Mouse (Mus musculus) layer of hippocampus, adult 9-10 months (tissue): ENCODE data around the gene Hnrnpdl.

ENCODE experiments used
- DNase-seq: peaks from one replicate; pipeline ENCODE4 v3.0.0; 2022; ENCODE audit warnings: low spot score

Hnrnpdl gene

DNA sequence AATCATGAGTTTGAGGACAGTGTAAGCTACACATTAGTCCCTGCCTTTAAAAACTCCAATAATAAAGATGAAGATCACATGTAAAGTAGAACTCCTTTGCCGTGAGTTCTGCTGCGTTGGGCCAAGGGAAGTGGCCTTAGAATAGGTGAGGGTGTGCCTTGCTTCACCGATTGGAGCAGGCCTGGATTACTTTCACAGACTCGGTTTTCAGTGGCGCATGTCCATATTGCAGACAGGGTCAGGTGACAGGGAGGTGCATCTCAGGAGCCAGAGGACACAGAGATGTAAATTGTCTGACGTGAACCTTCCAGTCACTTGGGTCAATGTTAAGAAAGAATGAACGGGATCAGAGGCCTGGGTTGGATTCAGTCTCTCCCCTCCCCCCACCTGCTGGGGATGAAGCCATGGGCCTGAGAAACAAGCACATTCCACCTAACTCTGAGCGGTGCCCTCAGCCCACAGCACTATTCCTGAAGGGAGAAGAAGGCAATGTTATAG, 7.7 kb upstream of the Hnrnpdl start:
- DNase-seq: no peak

DNA sequence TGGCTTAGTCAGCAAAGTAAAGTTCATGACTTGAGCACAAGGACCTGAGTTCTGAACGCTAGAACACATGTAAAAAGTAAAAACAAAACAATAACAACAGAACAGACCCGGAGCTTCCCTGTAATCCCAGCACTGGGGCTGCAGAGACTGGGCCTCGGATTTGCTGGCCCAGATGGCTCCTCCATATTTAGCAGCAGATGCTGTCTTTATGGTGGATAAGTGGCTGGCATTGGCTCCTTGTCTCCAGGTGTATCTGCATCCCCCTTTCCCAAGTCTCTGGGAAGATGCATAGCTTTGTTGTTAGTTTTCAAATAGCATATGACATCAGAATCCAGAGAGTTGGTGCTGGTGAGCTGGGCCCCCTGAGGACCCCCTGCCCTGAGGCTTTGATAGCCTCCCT, 6.6 kb upstream of the Hnrnpdl start:
- DNase-seq: no peak

- DNase-seq: no peak
Observed at GRCm38 (mm10) chr5:100044621-100045020, 5.2 kb upstream of the Hnrnpdl start.

DNA sequence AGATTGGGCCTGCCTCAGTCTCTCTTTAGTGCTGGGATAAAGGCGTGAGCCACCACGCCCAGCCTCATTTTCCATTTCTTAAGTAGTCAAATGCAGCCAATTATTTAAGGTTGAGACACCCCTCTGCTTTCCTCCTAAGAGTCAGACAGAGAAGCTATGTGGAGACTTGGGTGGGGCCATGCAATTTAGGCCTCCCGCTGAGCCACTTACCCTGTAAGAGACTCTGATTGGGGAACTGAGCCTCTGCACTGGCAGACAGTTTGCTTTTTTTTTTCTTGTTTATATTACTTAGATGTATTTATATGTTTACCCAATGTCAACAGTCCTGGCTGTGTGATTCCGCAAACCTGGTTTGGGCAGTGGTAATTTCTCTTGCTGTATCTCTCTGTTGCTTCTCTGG, 4.6 kb upstream of the Hnrnpdl start:
- no peak for DNase-seq

DNA sequence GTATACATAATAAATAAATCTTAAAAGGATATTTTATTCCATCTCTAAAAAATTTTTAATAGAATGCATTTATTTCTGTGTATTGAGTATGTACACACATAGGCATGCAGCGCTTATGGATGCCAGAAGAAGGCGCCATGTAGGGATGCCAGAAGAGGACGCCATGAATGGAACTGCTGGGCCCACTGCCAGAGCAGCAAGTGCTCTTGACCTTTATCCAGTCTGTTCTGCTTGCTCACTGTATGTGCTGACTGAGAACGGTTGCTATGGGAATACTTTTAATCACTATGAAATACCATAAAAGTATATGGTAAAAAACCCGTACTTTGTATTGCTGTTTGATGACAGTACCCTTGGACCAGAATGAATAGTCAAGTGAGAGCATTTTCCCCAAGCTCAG, 3.9 kb upstream of the Hnrnpdl start:
- DNase-seq: no peak

DNA sequence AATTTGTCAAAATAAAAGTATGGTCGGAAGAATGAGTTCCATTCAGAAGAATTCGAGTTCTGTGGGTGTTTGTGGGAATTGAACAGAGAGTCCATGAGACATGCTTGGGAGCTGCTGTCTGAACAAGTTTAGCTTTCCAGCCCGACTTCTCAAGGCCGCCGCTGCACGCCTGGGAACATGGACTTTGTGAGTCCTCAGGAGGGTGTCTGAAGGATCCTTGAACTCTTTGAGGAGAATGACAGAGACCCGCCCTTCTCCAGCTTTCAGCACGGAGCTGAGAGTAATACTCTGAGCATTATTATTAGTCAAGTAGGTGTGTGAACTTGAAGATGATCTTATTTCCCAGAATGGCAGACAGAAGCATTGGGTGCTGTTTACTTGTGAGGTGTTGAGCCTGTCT, 3.0 kb upstream of the Hnrnpdl start:
- DNase-seq: no peak

DNA sequence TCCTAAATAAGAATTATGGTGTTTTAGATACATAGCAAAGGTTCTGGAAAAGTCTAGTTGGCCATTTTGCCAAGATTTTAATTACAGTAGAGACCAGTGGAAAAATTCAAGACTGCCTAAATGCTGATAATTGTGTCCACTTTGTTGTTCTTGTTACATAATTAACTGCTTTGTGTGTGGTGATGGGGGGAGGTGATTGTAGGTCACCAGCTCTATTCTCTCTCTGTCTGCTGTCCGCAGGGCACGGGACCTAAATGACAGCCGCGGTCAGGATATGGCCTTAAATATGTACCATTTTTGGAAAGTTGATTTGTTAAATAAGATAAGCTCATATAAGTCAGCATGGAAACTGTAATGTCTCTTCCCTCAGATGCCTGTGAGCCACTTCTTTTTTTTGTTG, 1.8 kb upstream of the Hnrnpdl start:
- no peak for DNase-seq

DNA sequence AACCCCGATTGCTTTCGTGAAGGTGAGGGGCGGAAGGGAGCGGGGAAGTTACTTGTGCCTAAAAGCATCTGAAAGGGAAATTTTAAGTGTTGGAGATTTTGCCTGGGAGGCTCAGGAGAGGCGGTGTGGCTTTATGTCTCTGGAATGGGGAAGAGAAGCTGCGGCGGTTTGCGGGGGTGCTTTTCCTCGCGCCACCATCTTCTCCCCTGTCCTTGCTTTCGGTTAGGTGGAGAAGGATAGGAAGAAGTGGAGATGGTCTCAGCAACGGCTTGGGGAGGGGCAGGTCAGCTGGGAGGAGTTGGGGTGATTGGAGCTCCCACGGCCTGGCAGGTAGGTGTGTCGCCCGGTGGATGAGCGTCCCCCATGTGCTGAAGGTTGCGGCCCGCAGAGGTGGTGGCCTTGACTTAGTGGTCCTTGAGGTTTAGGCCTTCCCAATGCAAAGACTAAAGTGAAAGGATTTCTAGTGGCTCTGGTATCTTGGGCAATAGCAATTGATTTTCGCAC, 869 bp upstream of the Hnrnpdl start:
- DNase-seq: no peak

- DNase-seq: peak; percentile 77
Observed at GRCm38 (mm10) chr5:100038714-100039601, 506 bp downstream of the Hnrnpdl start.

GRCm38 (mm10) chr5:100037965-100038713, 1.3 kb downstream of the Hnrnpdl start:
- peak; percentile 49 for DNase-seq

- DNase-seq: no peak
Observed at GRCm38 (mm10) chr5:100036681-100037080, 2.8 kb downstream of the Hnrnpdl start.

GRCm38 (mm10) chr5:100035950-100036349, 3.5 kb downstream of the Hnrnpdl start:
- DNase-seq: no peak

DNA sequence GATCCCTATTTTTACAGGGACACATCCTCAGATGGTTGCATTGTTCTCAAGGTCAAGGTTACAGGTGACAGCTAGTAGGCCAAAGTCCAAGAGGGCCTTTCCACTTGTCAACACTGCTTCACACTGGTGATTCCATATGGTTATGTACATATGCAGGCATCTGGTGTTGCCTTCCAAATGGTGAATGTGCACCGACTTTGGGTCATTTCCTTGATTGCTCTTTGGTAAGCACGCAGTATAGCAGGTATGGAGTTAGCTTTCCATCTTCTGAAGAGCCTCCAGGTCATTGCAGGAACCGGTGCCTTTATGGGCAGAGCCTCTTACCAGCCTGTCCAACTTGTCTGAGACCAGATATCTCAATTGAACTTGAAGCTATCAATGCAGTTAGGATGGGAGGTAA, 6.8 kb downstream of the Hnrnpdl start:
- no peak for DNase-seq

DNA sequence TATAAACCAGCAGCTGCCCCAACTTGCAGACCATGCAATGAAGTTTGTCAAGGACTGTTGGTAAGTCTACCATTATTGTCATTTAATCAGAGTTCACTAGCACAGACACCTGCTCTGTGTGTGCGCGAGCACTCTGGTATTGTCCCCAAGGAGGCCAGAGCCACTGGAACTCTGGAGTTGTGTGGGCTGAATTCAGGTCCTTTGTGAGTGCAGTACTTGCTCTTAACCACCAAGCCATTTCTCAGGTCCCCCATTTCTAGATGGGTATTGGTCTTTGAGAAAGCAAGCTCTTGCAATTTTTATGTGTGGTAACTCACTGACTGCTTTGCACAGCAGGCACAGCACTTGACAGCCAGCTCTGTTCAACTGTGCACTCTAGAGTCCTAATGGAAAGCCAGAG, 7.4 kb downstream of the Hnrnpdl start:
- DNase-seq: no peak

DNA sequence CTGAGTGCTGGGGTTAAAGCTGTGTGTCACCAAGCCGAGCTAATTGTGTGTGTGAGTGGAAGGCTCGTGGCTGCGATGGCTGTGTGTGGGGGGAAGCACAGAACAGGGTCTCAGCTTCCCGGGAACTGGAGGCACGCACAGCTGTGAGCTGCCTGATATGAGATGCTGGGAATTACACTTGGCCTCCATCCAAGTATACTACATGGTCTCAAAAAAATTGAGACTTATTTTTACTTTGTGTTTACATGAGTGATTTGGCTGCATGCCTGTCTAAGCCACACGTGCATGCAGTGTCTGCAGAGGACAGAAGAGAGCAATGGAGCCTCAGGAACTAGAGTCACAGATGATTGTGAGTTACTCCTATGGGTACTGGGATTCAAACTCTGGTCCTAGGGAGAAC, 9.4 kb downstream of the Hnrnpdl start:
- DNase-seq: no peak

- no peak for DNase-seq
Observed at GRCm38 (mm10) chr5:100024868-100025267, 14.6 kb downstream of the Hnrnpdl start.

DNA sequence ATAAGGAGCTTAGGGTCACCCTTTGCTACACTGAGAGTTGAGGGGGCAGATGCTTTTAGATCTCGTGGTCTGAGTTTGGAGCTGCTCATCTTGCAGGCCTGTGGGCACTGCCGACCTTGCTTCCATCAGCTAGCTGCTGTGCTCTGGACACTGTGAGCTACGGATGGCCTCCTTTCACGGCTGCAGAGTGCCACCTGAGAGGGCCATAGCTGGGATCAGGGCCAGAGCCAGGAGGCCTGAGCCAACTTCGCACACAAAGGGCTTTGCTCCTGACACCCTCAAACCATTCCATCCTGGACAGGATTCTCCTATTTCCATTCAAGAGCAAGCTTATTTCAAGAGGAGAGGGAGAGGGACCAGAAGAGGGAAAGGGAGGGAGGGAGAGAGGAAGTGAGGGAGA, 15.1 kb downstream of the Hnrnpdl start:
- no peak for DNase-seq

GRCm38 (mm10) chr5:100020089-100020488, 19.4 kb downstream of the Hnrnpdl start:
- no peak for DNase-seq

DNA sequence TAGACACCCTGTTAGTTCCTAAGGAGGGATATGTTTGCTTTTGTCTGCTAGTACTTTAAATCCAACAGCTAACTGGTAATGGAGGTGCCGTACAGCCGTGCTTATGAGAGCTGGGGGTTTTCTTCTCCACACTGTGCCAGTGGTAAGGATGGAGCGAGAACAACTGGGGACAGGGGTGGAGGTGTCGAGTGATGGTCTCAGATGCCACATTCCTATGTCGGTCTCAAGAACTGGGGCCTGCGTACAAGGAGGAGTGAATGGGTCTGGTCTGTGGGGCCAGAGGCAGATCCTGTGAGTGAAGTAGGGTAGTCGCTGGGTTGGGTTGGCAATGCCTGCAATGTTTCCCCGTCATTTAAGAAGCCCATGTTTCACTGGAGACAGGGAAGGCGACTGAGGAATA, 26.9 kb downstream of the Hnrnpdl start:
- DNase-seq: no peak

GRCm38 (mm10) chr5:100008485-100008884, 31.0 kb downstream of the Hnrnpdl start:
- no peak for DNase-seq

DNA sequence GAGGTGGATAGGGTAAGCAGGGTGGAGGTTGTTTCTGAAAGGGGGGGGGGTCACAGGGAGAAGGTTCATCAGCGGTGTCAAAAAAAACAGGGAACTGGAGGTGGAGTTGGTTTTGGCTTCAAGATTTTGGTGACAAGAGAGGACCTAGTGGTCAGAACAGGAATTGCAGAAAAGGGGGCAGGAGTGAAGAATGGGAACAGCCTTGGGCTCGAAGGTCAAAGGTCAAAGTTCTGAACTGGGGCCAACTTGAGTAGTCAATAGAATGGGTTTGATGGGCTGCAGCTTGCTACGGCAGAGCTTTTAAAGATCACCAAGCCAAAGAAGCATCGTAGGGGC, 32.5 kb downstream of the Hnrnpdl start:
- DNase-seq: no peak

DNA sequence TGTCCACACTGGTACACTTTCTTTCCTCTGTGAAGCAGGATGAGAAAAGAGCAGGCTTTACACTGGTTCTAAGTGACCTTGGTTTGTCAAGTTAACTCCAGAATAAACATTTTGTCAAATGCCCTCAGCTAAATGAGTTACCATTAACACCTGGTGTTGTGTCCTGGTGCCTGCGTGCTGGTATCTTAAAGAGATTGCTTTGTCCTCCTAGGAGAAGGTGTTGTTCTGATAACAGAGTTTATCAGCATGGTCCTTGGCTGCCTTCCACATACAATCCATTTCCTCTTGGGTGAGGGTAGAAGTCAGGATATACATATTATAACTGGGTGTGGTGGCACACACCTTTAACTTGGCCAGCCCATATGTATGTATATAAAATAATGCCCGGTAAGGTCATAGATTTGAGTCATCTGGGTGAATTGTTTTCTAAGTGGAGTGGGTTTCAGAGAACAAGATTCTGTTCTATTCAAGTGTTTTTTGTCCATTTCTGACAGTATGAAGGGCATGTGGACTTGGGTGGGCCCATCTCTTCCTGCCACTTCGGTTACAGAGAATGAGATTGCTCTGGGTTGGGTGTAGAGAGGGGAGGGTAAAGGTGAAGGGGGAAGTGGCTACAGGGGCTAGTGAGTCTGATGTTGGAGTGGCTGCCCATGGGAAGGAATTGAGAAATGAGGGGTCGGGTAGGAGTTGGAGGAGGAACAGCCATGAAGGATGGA, 33.0 kb downstream of the Hnrnpdl start:
- no peak for DNase-seq

DNA sequence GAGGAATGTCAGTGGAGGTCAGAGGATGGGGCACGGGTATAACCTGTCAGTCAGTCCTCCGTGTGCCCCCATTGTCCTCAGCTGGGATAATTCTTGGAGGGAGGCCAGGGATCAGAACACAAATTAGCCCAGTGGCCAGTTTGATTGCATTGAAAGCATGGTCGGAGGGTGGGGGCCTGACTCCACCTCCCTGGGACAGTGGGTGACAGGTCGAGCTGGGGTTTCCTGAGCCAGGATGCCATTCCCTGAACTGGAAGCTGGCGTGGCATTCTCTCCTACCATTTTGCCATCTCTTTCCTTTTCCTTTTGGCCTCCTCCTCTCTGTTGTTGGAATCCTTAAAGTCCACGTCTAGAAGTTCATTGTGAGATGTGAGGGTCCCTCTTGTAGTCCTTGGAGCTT, 33.6 kb downstream of the Hnrnpdl start:
- DNase-seq: no peak
